Mouse (Mus musculus) liver, embryonic 16.5 days (tissue): ENCODE data around the gene Slain2. TPM values are rescaled to one million over a fixed set of nuclear protein-coding genes. Genes with fewer than 3 reads are reported as not detected.
A peak's percentile ranks its signal among the peaks of the same experiment; 100 is the strongest.
"Not testable (repeated sequence)": the region's sequence is repeated elsewhere in the genome, so short reads cannot be mapped to it uniquely, and the experiment has no call there.

Experiments
- ATAC-seq: fragments of 200-750 bp; cut with Nextera tagmentation; 2 replicates; pipeline ENCODE4 v1.8.0; 2017; ENCODE audit warnings: low read depth, mild to moderate bottlenecking, moderate number of reproducible peaks, moderate library complexity
- H3K27ac ChIP-seq: fragments of 300-500 bp; sonication (generic); 2 replicates; pipeline ENCODE4 v1.5.1; 2014; ENCODE audit warnings: mild to moderate bottlenecking, low read length
- H3K27me3 ChIP-seq: fragments of 300-500 bp; sonication (generic); 2 replicates; pipeline ENCODE4 v1.6.1; 2014; ENCODE audit warnings: low read depth, low read length, mixed read lengths; ENCODE audit not compliant: control insufficient read depth, insufficient read depth
- H3K36me3 ChIP-seq: fragments of 300-500 bp; sonication (generic); 2 replicates; pipeline ENCODE4 v1.6.1; 2014; ENCODE audit warnings: mild to moderate bottlenecking; ENCODE audit not compliant: control insufficient read depth, insufficient read depth
- H3K4me1 ChIP-seq: fragments of 300-500 bp; sonication (generic); 2 replicates; pipeline ENCODE4 v1.6.1; 2014; ENCODE audit warnings: low read depth, low read length, mixed read lengths; ENCODE audit not compliant: control insufficient read depth
- H3K4me2 ChIP-seq: fragments of 300-500 bp; sonication (generic); 2 replicates; pipeline ENCODE4 v1.6.1; 2014; ENCODE audit warnings: low read depth, low read length, mixed read lengths
- H3K4me3 ChIP-seq: fragments of 300-500 bp; sonication (generic); 2 replicates; pipeline ENCODE4 v1.5.1; 2014; ENCODE audit warnings: low read depth, mild to moderate bottlenecking, low read length
- H3K9ac ChIP-seq: fragments of 300-500 bp; sonication (generic); 2 replicates; pipeline ENCODE4 v1.6.1; 2014; ENCODE audit warnings: low read depth, low read length
- H3K9me3 ChIP-seq: fragments of 300-500 bp; sonication (generic); replicated peaks from 2 replicates; pipeline ENCODE4 v1.6.1; 2016; ENCODE audit warnings: low read length; ENCODE audit not compliant: control insufficient read depth
- WGBS: fragments of 180-500 bp; shearing (Covaris S2); extraction: QIAGEN DNeasy Blood & Tissue Kit; methylation state at CpG from one replicate; pipeline ENCODE4 v1.1.7; 2014; ENCODE audit not compliant: insufficient replicate concordance; 5-methylcytosine and 5-hydroxymethylcytosine counted together
- polyA plus RNA-seq: library from polyadenylated mRNA; unstranded; fragments of >200 nt; fragmentation: Nextera tagmentation; extraction: Ambion mirVana; gene quantifications from 2 replicates; pipeline ENCODE4 v1.2.1, GENCODE M21; 2015

The Slain2 gene
- polyA plus RNA-seq, 1 experiment from 2014 or later: 3.2 TPM

DNA sequence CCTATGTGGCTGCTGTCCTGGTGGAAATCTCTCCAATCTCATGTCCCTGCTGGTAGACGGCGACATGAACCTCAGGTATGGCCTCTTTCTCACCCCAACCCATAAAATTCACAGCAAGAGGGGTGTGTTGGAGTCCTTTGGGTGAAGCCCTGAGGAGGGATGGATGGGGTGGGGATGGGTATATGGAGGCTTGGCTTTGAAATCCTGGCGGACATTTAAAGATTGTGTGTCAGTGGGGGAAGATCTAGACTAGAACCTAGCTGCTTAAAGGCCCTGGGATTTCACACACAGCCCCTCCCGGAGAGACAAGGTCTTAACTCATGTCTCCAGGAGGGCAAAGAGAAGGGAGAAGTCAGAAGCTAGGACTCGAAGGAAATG lies 93.5 kb downstream of the Slain2 start:
- 0 out of 2 replicates have a peak overlapping the region, but pooled peaks have one; percentile 35 for H3K4me2 ChIP-seq
- ATAC-seq: no peak
- H3K9me3 ChIP-seq: no peaks in the 10 kb centered on the region
- H3K4me3 ChIP-seq: no peak overlapping the region
- H3K27ac ChIP-seq: no peak overlapping the region
- no peak overlapping the region for H3K9ac ChIP-seq
- 33% methylated on average over 5 of the region's 5 CpGs for WGBS
- H3K4me1 ChIP-seq: no peaks in the 10 kb centered on the region
- H3K36me3 ChIP-seq: no peaks in the 10 kb centered on the region
- H3K27me3 ChIP-seq: peaks cover 30% of the 10 kb centered on the region

- 20% methylated on average over 8 of the region's 8 CpGs for WGBS
- not testable (repeated sequence) for ATAC-seq, H3K27ac ChIP-seq, H3K4me2 ChIP-seq, H3K4me3 ChIP-seq, H3K9me3 ChIP-seq, H3K36me3 ChIP-seq, H3K4me1 ChIP-seq, H3K9ac ChIP-seq
- H3K27me3 ChIP-seq: peaks cover 36% of the 10 kb centered on the region
Observed at GRCm38 (mm10) chr5:73008230-73008629, 94.1 kb downstream of the Slain2 start.

- H3K36me3 ChIP-seq, H3K9me3 ChIP-seq, H3K27ac ChIP-seq, H3K4me1 ChIP-seq, ATAC-seq, H3K4me3 ChIP-seq, H3K4me2 ChIP-seq, H3K9ac ChIP-seq: not testable (repeated sequence)
- WGBS: 60% methylated on average over 15 of the region's 16 CpGs
- peaks cover 44% of the 10 kb centered on the region for H3K27me3 ChIP-seq
Observed at GRCm38 (mm10) chr5:73011806-73012205, 97.7 kb downstream of the Slain2 start.

DNA sequence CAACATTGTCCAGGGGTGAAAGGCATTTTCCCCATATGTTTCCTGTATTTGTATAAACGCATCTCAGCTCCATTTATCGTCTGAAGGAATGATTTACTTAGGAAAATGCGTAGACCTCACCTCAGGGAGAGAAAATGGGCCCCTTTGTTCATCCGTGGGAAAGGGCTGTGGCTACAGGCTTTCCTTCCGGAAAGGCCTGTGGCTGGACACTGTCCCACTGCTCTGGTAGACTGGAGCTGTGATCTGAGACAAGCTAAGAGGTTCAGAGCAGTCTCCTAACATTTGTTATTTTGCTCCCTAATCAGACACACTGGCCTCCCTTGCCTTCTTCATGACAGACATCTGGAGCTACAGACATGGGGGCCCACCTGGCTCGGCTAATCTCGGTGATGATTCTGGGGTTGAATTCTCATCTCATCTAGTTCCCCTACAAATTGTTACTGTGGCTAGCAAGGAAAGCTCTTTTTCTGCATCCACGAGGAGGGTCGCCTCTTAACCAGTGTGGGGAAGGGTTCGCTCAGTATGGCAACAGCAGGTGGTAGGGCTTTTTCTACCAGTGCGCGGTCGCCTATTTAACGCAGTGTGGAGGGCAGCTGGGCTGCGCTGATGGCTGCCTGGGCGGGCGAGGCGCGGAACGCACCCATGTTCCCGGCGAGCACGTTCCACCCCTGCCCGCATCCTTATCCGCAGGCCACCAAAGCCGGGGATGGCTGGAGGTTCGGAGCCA lies 98.9 kb downstream of the Slain2 start:
- H3K9ac ChIP-seq, H3K27ac ChIP-seq, H3K9me3 ChIP-seq, H3K36me3 ChIP-seq, H3K4me3 ChIP-seq, H3K4me1 ChIP-seq, H3K4me2 ChIP-seq, ATAC-seq: not testable (repeated sequence)
- H3K27me3 ChIP-seq: peaks cover 31% of the 10 kb centered on the region
- WGBS: 15% methylated on average over 23 of the region's 27 CpGs

- not testable (repeated sequence) for H3K9me3 ChIP-seq, H3K4me1 ChIP-seq, H3K36me3 ChIP-seq, H3K27ac ChIP-seq, ATAC-seq, H3K9ac ChIP-seq
- Histone ChIP-seq H3K4me3 (peak overlapping the region; percentile 38), H3K4me2 (peak overlapping the region; percentile 49), H3K27me3 (peaks cover 30% of the 10 kb centered on the region)
- WGBS: 2% methylated on average over 47 of the region's 65 CpGs
Observed at GRCm38 (mm10) chr5:73013611-73014287, 99.6 kb downstream of the Slain2 start.

- Histone ChIP-seq H3K9me3 (no peaks in the 10 kb centered on the region), H3K4me2 (no peak overlapping the region), H3K9ac (no peak overlapping the region), H3K4me3 (no peak overlapping the region), H3K27ac (no peak overlapping the region), H3K36me3 (no peaks in the 10 kb centered on the region), H3K4me1 (no peaks in the 10 kb centered on the region; the same call in 1 of the 2 replicates), H3K27me3 (peaks cover 30% of the 10 kb centered on the region)
- WGBS: 45% methylated on average over 9 of the region's 9 CpGs
- ATAC-seq: no peak
Observed at GRCm38 (mm10) chr5:73014745-73015144, 100.6 kb downstream of the Slain2 start.

- Histone ChIP-seq H3K27me3 (no peaks in the 10 kb centered on the region), H3K9ac (no peak overlapping the region), H3K4me1 (no peaks in the 10 kb centered on the region), H3K9me3 (no peaks in the 10 kb centered on the region), H3K4me3 (no peak overlapping the region), H3K27ac (no peak overlapping the region), H3K36me3 (peaks cover 33% of the 10 kb centered on the region), H3K4me2 (no peak overlapping the region)
- WGBS: 91% methylated on average over 13 of the region's 13 CpGs
- ATAC-seq: no peak
Observed at GRCm38 (mm10) chr5:73023801-73024200, 109.7 kb downstream of the Slain2 start.

Other genes starting within 250 kb of the Slain2 start
- gene Txk, start 161.5 kb upstream of the Slain2 start, polyA plus RNA-seq: 0.09 and 0.13 TPM in 2 replicates
- gene Tec, start 45.8 kb upstream of the Slain2 start, polyA plus RNA-seq: 5.2 and 5.7 TPM in 2 replicates
- not detected in 2 replicates for gene Gm10135, start 60.4 kb downstream of the Slain2 start, polyA plus RNA-seq
- gene Slc10a4, start 92.6 kb downstream of the Slain2 start, polyA plus RNA-seq: 0.09 TPM in 1 of 2 replicates, not detected in the other